Mouse (Mus musculus): ENCODE results near the gene Rai14. TPM values are rescaled to one million over a fixed set of nuclear protein-coding genes. Genes with fewer than 3 reads are reported as not detected.
A peak's percentile ranks its signal among the peaks of the same experiment; 100 is the strongest.

Gene Rai14
- total RNA-seq (2021), result 1 to 10 TPM; 4.8 to 5.1 TPM
- long read RNA-seq, full-length matches to known transcripts, result 2 of 8 reads
- long read RNA-seq, partial matches to known transcripts, result 0 of 8 reads
- long read RNA-seq, other reads (novel, unspliced or antisense), result 6 of 8 reads

DNA sequence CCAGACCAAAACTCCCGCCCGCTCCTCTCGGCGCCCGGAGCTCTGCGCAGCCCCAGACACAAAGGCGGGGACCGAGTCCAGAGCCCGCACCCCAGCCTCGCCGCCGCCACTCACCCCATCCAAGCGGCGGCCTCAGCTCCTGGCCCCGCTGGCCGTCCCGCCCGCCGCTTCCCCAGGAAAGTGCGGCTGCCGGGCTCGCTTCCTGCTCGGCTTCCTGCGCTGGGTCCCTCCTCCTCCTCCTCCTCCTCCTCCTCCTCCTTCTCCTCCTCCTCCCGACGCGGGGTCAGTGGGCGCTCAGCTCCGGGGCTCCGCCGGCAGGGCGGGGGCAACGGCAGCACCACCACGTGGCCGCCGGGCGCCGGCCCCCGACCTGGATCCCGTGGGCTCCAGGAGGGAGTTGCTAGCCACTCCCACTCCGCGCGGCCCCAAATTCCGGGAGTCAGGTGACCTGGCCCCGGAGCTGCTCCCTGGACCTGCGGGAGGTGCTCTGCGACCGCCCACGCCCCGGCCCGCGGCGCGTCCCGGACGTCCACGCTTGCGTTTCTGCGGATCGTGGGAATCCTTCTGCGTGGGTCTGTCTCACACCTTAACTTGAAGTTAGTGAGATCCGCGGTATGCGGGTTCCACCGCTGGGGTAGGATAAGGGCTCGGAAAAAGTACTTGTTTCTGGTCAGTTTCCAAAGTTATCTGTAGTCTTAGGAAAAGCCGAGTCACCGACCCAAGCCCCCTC, at the start of gene Rai14:
TSS of gene Rai14 (minus strand) at position 216 of the 730 bp plus-strand sequence.
- peak in 1 of 2 experiments; percentile 13 for DNase-seq (ENCODE audit: low spot score in 2 of 2)

DNA sequence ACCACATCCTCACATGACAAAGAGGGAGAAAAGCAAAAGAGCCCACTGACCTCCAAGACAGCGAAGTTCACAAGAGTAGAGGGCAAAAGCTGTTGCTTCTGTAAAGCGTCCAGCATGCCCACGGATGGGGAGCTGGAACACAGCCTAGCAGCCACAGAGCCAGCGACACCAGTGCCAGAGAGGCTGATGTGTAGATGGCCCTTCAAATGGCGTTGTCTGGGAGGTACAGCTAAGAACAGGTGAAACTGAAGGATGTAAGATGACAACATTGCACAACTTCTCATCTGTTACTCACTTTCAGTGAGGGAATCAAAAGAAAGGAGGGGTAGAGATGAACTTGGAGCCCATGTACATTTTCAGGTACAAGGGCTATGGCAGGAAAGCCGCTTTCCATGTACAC, 47.0 kb upstream of the Rai14 start:
- no peak for DNase-seq (ENCODE audit: low spot score in 2 of 2)

DNA sequence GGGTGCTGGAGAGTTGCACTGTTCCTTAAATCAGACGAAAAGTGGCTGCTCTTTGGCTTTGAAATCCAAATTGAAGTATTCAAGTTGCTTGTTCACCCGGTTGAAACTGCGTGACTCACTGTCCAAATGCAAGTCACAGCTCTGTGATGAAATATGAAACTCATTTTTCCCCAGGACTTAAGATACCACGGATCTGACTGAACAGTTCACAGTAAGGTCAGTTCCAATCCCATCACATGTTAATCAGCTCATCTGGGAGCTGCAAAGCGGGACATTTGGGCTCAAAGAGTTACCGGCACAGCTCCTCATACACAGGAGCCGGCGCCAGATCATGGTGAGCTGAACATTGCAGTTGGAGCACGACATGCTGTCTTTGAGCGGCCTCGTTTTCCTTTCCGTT, 45.6 kb upstream of the Rai14 start:
- DNase-seq (ENCODE audit: low spot score in 2 of 2), result no peak

DNA sequence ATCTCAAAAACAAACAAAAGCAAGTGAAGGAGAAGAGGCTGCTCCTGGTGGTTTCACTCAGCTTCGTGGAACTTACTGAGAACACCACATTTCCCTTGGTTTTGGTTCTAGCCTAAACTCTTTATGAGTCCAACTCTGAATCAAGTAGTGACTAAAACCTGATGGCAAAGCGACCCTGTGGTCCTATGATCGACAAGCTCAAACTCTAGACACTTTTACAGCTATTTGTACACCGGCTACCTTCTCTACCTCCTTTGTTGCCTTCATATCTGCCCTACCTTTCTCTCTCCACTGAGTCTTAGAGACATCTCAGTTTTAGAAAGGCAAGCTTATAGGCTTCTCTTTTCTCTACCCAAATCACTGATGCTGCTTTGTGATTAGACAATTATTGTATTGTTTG, 45.0 kb upstream of the Rai14 start:
- DNase-seq (ENCODE audit: low spot score in 2 of 2), result no peak

DNA sequence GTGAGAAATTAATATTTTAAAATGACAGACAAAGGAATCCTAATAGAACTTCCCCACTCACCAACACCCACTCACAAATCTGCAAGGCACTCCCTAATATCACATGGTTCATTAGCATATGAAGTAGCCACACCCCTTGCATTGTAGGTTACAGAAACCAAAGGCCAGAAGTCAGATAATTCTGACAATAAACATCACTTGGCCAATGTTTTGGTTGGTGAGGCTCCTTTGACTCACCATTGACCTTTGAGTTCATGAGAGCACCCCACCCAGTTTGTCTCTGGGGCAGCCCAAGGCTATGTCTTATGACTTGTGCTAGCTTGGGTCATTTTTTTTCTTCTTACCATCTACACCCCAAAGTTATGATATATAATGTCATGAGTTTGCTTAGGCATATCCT, 44.4 kb upstream of the Rai14 start:
- DNase-seq (ENCODE audit: low spot score in 2 of 2), result no peak

DNA sequence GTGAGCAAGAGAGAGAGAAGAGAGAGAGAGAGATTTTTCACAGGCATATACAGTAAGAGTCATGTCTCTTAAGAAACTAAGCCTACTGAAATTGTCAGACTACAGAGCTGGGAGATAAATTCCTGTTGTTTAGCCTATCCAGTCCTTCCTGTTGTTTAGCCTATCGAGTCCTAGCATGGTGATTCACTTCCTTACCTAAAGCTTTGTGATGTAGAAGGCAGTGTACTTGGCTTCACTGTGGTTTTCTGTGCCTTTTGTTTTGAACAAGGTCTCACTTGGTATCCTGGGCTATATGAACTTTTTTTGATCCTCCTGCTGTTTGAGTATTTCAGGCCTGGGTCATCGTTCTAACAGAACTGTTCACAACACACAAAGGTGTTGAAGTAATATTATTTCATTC, 36.7 kb upstream of the Rai14 start:
- no peak for DNase-seq (ENCODE audit: low spot score in 2 of 2)

DNA sequence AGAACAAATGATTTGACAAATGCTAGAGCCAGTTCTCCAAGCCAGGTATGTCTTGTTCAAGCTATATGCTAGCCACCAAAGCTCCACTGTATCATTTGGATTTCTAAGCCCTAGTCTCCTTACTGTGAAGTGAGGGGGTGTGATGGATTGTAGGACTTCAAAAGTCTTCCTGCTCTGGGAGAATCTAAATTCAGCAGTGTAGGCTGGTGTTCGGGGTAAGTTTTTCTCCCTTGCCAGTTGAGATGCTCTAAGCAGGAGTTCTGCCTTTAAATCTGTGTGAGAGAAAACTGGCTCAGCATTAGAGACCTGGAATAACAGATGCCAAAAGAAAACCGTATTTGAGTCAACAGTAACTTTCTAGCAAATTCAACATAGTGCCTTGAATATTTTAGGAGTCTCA, 35.9 kb upstream of the Rai14 start:
- DNase-seq (ENCODE audit: low spot score in 2 of 2), result no peak

DNA sequence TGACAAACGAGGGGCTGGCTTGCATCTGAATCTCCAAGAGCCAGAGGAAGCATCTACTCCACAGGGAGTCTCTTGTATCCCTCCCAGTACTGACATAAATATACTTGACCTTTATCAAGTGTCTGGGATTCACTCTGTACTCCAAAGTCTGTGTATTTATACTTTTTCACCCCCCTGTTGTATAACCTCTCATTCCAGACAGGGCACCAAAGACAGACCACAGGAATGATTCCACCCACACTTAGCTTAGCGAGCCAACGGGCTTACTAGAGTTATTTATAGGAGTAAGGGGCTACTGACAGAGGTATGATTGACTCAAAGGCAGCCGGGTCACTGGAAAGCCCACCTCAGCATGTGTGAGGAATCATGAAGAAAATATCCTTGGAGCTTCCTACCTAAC, 35.3 kb upstream of the Rai14 start:
- no peak for DNase-seq (ENCODE audit: low spot score in 2 of 2)

DNA sequence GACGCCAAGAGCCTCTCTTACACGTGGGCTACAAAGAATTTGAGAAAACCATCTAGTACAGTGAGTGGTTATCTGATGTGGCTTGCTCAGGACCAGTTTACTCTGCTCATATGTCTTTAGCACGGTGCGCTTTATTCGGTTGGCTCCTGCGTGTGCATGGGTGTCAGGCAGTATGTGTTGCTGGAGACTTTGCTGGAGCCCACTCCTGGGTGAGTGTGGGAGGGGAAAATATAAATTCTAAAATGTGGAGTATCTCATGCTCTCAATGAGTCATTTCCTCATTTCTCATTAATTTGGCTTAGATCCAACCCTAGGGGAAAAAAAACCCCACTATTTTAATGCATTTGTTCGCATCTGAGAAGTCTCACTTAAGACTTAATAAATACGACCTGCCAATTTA, 33.2 kb upstream of the Rai14 start:
- peak in 1 of 2 experiments; percentile 13 for DNase-seq (ENCODE audit: low spot score in 2 of 2)

DNA sequence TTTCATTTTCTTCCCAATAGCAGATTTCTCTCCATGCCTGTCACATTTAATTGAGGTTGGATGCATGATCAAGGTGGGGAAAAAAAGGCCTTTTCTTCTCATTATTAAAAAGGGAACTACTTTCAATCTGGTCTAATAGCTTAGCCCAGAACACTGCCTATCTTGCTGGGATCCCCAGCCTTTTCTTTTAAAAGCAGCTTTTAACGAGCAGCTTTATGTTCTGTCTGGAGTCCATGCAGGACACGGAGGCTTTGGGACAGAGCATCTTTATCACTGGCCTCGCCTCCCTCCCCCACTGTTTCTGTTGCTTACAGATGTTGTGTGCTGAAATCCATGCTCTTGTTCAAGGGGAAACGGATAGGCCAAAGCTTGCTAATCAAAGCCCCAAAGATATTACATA, 32.8 kb upstream of the Rai14 start:
- DNase-seq (ENCODE audit: low spot score in 2 of 2), result no peak

DNA sequence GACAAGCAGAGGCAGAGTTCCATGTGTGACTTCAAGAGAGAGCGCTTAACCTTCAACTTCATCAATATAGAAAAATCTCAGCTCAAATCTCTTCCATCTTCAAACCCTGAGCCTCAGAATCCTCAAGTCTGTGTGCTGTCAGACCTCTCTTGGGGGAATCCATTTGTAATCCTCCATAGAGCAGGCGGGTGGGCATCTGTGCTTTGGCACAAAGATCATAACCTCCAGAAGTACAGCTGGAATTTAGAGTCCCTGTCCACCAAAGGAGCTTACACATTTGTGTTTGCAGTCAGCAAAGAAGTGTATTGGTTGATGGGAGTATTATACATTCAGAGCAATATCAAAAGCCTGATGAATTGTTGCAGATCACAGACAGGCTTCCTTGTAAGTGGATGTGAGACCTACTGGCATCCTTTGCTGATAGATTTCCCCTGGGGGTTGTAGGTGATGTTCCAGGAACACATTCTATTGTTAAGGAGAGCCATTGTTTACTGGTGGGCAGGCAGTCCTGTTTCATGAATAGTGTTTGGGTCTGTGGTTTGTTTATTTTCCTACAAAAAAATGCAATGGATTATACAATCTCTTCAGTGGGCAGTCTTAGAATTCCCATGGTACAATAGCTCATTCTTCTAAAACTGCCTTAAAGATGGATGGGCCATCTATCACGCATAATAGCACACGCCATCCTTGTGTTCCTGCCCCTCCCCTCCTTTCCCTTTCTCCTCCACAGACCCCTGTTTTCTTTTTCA, 32.1 kb upstream of the Rai14 start:
- DNase-seq (ENCODE audit: low spot score in 2 of 2), result no peak

DNA sequence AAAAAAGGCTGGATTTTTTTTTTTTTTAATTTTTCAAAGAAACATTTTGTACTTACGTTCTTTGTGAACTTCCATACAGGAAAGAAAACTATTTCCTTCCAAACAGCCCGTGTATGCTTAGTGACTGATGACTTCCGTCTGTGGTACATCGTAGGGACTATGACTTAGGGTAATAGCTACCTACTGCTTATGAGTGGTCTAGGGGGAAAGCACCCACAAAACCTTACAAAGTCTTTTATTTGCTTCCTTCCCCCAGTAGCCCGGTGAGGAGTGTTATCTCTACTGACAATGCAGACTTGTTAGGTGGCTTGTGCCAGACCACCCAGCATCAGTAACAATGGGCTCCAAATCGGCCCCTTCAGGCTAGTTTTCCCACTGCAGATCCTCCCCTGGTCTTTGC, 28.0 kb upstream of the Rai14 start:
- no peak for DNase-seq (ENCODE audit: low spot score in 2 of 2)

DNA sequence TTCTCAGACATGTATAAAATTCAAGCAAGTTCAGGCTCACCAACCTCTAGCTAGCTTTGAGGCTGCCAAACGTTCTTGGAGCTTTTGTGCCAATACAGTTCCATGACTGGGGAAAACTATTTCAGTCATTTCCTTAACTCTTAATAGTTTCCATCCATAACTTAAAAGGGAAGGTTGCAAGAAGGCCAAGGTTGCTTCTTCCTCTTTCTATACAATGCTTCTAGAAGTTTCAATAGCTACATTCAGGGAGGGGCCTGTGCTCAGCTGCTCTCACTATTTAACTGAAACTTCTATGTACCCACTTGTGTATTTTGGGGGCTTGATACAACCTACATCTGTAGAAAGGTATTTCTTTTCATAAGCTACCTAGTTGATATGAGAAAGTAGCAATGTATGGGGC, 24.9 kb upstream of the Rai14 start:
- DNase-seq (ENCODE audit: low spot score in 2 of 2), result no peak

DNA sequence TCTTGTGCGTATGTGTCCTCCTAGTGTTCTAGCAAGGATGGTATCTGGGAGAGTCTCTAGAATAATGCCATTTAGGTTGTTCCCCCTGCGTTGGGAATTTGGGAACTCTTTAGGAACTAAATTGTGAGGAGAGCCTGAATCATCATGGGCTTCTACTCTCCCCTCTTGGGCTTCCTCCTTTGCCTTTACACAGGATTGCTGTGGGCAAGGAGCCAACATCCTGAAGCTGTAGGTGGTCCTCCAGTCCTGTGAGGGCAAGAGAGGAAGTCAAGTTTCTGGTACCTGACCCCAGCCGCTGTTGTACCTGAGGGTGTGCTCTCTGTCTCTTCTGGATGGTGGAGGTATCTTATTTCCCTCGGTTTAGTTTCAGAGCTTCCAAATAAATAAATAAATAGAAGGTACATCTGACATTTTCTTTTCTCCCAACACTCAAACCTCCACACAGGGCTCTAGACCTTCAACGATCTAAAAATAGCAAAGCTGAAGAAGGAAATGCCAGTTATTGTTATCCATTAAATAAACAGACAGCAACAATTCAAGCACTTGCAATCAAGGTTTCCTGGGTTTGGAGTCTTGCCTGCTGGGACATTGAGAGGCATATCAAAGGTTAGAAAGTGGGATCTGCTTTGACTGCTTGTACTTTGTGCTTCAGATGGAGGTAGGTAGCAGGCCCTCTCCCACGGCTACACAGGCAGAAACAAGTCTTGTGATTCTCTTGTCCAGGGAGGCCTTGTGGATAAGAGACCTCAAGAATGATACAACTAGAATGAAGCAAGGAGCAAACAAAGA, 24.1 kb upstream of the Rai14 start:
- no peak for DNase-seq (ENCODE audit: low spot score in 2 of 2)

DNA sequence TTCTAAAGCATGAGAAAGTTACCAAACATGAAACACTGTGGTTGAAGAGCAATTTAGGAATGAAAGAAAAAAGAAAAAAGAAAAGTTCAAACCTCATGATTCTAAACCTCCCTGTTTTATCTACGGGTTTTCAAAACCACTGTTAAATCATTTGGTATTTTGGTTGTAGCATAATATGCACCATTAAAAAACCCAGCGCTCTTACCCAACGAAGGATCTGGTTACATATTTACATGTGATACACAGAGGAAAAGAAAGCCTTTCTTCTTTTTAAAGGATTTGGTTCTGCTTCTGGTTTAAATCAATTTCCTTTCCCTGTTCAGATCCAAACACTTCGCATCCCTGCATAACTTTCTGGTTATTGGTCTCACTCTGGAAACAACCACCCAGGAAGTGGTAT, 21.5 kb upstream of the Rai14 start:
- no peak for DNase-seq (ENCODE audit: low spot score in 2 of 2)

DNA sequence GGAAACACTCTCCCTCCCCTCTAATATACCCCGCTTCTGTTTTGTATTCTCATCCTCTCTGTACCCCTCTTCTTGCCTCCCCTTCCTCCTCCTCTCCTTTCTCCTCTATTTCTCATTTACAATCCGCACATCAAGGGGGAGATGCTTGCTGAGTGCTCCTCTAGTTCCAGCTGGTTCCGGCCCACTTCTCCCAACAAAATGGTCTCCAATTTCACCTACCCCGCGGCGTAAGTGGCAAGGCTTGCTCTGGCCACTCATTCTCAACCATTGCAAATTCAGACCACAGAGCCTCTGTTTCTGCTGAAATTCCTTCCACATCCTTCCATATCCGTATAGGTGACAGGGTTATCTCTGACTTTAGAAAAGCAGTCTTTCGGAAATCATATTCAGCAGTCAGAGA, 20.8 kb upstream of the Rai14 start:
- no peak for DNase-seq (ENCODE audit: low spot score in 2 of 2)

DNA sequence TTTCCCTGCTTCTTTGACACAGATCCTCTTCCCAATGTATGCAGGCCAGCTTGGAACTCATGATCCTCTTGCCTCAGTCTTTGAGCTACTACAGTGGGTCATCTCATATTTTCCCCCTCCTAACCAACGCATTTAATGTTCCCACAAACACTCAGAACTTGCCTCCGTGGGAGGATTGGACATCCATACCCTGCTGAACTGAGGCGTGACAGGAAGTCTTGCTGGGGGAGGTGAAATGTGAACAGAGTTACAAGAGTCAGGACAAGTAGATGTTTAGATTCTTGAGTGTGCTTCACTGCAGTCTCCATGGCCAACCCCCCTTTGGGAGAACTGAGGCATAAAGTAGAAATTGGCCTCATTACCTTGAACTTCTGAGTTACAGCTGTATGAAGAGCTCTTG, 17.0 kb upstream of the Rai14 start:
- no peak for DNase-seq (ENCODE audit: low spot score in 2 of 2)

DNA sequence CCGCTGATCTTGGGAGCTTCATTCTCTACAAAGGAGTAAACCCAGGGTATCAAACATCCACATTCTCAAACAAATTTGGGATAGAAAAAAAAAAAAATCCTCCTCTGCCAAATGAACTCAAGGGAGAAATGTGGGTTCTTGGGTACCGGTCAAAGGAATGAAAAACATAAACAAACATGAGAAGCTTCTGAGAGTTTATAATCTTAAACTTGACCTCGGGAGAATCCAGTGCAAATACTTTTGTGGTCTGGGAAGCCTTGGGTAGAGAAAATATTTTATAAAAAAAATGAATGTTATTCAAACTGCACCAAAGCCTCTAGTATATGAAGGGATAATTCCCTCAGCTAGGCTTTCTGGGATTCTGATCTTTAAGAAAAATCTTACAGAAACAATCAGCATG, 11.8 kb upstream of the Rai14 start:
- DNase-seq (ENCODE audit: low spot score in 2 of 2), result no peak

DNA sequence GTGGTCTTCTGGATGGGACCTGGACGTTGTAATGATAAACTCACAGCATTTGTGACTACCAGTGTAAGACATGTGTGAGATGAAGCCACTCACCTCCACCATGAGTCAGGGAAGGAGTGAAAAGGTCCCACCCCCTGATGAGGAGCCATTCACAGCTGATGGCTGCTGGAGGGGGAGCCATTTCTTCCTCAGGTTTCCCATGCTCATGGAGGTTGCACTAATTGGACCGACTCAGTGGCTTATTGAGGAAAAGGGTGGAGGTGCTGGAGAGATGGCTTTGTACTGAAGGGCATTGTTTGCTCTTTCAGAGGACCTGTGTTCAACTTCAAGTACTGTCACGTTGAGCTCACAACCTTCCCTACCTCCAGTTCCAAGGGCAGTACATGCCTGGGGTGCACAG, 10.4 kb upstream of the Rai14 start:
- no peak for DNase-seq (ENCODE audit: low spot score in 2 of 2)

DNA sequence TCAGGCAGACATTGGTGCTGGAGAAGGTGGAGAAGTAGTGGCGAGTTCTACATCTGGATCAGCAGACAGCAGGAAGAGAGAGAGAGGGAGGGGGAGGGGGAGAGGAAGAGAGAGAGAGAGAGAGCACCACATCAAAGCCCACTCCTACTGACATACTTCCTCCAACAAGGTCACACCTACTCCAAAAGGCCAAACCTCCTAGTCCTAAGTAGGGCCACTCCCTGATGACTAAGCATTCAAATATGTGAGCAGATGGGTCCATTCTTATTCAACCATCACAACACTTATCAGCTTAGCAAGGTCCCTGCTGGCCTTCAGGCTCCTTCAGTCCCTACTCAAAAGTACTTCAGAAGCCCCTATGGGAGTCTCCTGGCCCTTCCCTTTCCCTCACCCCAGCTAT, 9.1 kb upstream of the Rai14 start:
- DNase-seq (ENCODE audit: low spot score in 2 of 2), result no peak

DNA sequence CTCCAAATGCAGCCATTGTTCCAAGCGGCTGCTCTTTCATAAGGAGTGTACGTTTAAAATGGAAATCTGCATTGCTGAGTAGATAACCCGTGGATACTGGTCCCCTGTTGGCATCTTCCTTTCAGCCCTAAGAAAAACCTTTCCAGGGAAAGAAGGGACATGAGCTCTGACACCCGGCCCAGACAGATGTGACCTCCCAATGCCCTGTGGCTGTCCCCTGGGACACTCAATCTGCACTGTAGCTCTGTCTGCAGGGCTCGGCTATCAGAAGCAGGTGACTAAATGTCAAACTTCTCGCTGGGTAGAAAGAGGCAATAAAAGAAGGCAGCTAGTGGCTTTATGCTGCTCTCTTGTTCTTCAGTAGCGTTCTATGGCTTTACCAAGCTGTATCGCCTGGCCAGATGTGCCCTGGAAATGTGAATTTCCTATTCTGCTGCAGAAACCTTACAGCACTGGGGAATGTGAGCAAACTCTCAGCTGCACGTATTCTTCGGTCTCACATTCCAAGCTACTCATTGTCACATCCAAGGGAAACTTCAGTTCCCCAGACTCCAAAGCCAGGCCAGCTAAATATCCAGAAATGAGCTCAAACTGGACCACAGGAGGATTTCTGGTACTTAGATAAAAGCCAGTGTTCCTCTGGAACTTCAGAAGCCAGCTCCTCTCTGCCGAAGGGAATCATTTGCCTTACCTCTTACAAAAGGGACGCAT, 8.4 kb upstream of the Rai14 start:
- no peak for DNase-seq (ENCODE audit: low spot score in 2 of 2)

Data from layer of hippocampus, adult 18-20 months (tissue).